Mouse (Mus musculus) Patski (cell line): ENCODE measurements at regions not wholly inside any gene's neighbourhood (a gene's known extent, or its start where the extent isn't known, plus 50 kb on each side); places are given as distances from the start of the nearest gene placed in this dataset.

Experiments used
- ATAC-seq: fragments of 100-300 bp; one replicate; pipeline ENCODE4 v1.8.0; 2021
- CTCF ChIA-PET: fragments of 350-600 bp; sonication (Branson Sonifier 250); formaldehyde crosslinking; loops from one replicate; lab custom pipeline; 2022; ENCODE audit warnings: inconsistent platforms; lab: Charles Lee
- POLR2A ChIA-PET: fragments of 350-600 bp; sonication (Branson Sonifier 250); formaldehyde crosslinking; loops from one replicate; lab custom pipeline; 2022; ENCODE audit warnings: antibody characterized with exemption, inconsistent platforms; lab: Charles Lee
- DNase-seq: peaks from one replicate; pipeline ENCODE4 v3.0.0-alpha.2; 2011; ENCODE audit warnings: low read depth, low spot score
- H3K27me3 ChIP-seq: fragments of 371-371 bp; one replicate; pipeline ENCODE4 v1.5.1; 2021
- CTCF ChIP-seq: fragments of 100-300 bp; IDR thresholded peaks from one replicate; pipeline ENCODE4 v1.5.1; 2021
- in situ Hi-C: fragments of 300-500 bp; cut with MboI; formaldehyde crosslinking; loops from 3 replicates; pipeline ENCODE4 v1.11.1; 2018; ENCODE audit warnings: low pct_unique_long_range_greater_than_20kb, mixed read lengths

GRCm38 (mm10) chr10:66825737-66826136 lies 270.2 kb upstream of the Jmjd1c start:
- TF ChIP-seq CTCF: no peak
- ChIA-PET CTCF (interaction anchor here (1.4 to 2.0 kb wide), 2 partner anchors 13 to 15 kb away, joined by 3 to 4 read pairs; no protein-coding TSS in a partner anchor), POLR2A (no interaction called here)
- in situ Hi-C loops: no loop called here
- H3K27me3 ChIP-seq: peaks cover 6% of the 10 kb centered on the region
- no peak for DNase-seq
- peak; percentile 62 for ATAC-seq

GRCm38 (mm10) chr10:66826327-66826726 lies 269.6 kb upstream of the Jmjd1c start:
- CTCF ChIA-PET: interaction anchor here (1.4 to 2.0 kb wide), 2 partner anchors 12 to 14 kb away, joined by 3 to 4 read pairs; no protein-coding TSS in a partner anchor
- TF ChIP-seq CTCF: no peak
- POLR2A ChIA-PET: no interaction called here
- peaks cover 8% of the 10 kb centered on the region for H3K27me3 ChIP-seq
- DNase-seq: no peak
- in situ Hi-C loops: no loop called here
- ATAC-seq: peak; percentile 26

GRCm38 (mm10) chr10:66834974-66835373 lies 261.0 kb upstream of the Jmjd1c start:
- peaks cover 4% of the 10 kb centered on the region for H3K27me3 ChIP-seq
- POLR2A ChIA-PET: no interaction called here
- no peak for ATAC-seq
- peak; percentile 33 for TF ChIP-seq CTCF
- DNase-seq: no peak
- CTCF ChIA-PET: no interaction called here
- in situ Hi-C loops: no loop called here

GRCm38 (mm10) chr10:66839058-66839457 lies 256.9 kb upstream of the Jmjd1c start:
- ChIA-PET POLR2A (no interaction called here), CTCF (interaction anchor here (1.4 kb wide), 1 partner anchor 13 kb away, joined by 3 read pairs; no protein-coding TSS in a partner anchor)
- DNase-seq: no peak
- no peaks in the 10 kb centered on the region for H3K27me3 ChIP-seq
- in situ Hi-C loops: no loop called here
- ATAC-seq: no peak
- TF ChIP-seq CTCF: no peak

- CTCF ChIA-PET: no interaction called here
- in situ Hi-C loops: no loop called here
- ATAC-seq (no peak), DNase-seq (no peak)
- no peak for TF ChIP-seq CTCF
- POLR2A ChIA-PET: no interaction called here
- H3K27me3 ChIP-seq: no peaks in the 10 kb centered on the region
Observed at GRCm38 (mm10) chr10:66843258-66843657, 252.7 kb upstream of the Jmjd1c start.

- ATAC-seq (no peak), DNase-seq (no peak)
- CTCF ChIA-PET: interaction anchor here (1.5 kb wide), 1 partner anchor 15 kb away, joined by 3 read pairs; no protein-coding TSS in a partner anchor
- in situ Hi-C loops: no loop called here
- POLR2A ChIA-PET: no interaction called here
- H3K27me3 ChIP-seq: no peaks in the 10 kb centered on the region
- TF ChIP-seq CTCF: no peak
Observed at GRCm38 (mm10) chr10:66848778-66849177, 247.1 kb upstream of the Jmjd1c start.

GRCm38 (mm10) chr10:66849681-66850080 lies 246.2 kb upstream of the Jmjd1c start:
- no peaks in the 10 kb centered on the region for H3K27me3 ChIP-seq
- ATAC-seq (peak; percentile 74), DNase-seq (no peak)
- ChIA-PET CTCF (interaction anchor here (1.5 kb wide), 1 partner anchor 14 kb away, joined by 3 read pairs; no protein-coding TSS in a partner anchor), POLR2A (no interaction called here)
- in situ Hi-C loops: loop anchor here (5.0 kb wide), 1 partner anchor 58 kb away; no protein-coding TSS in a partner anchor
- TF ChIP-seq CTCF: no peak

- DNase-seq: no peak
- no peaks in the 10 kb centered on the region for H3K27me3 ChIP-seq
- CTCF ChIA-PET: no interaction called here
- POLR2A ChIA-PET: no interaction called here
- in situ Hi-C loops: loop anchor here (5.0 kb wide), 1 partner anchor 56 kb away; no protein-coding TSS in a partner anchor
- no peak for ATAC-seq
- no peak for TF ChIP-seq CTCF
Observed at GRCm38 (mm10) chr10:66850972-66851478, 244.9 kb upstream of the Jmjd1c start.

GRCm38 (mm10) chr10:66851841-66852240 lies 244.1 kb upstream of the Jmjd1c start:
- ChIA-PET CTCF (interaction anchor here (0.8 to 2.7 kb wide), 7 partner anchors 11 to 463 kb away, joined by 3 to 16 read pairs (median 4); no protein-coding TSS in a partner anchor), POLR2A (no interaction called here)
- no peak for ATAC-seq

GRCm38 (mm10) chr10:66852708-66853107 lies 243.2 kb upstream of the Jmjd1c start:
- H3K27me3 ChIP-seq: no peaks in the 10 kb centered on the region
- ChIA-PET CTCF (interaction anchor here (0.8 to 2.7 kb wide), 13 partner anchors 10 to 462 kb away, joined by 3 to 16 read pairs (median 4); no protein-coding TSS in a partner anchor), POLR2A (no interaction called here)
- DNase-seq (no peak), ATAC-seq (no peak)
- no peak for TF ChIP-seq CTCF
- in situ Hi-C loops: loop anchor here (5.0 kb wide), 1 partner anchor 55 kb away; no protein-coding TSS in a partner anchor

More at GRCm38 (mm10) chr10:66851841-66852240, 244.1 kb upstream of the Jmjd1c start:
- no peaks in the 10 kb centered on the region for H3K27me3 ChIP-seq
- in situ Hi-C loops: loop anchor here (5.0 kb wide), 1 partner anchor 55 kb away; no protein-coding TSS in a partner anchor
- no peak for TF ChIP-seq CTCF
- no peak for DNase-seq

GRCm38 (mm10) chr10:66853258-66853657 lies 242.7 kb upstream of the Jmjd1c start:
- ATAC-seq: peak; percentile 64
- CTCF ChIA-PET: interaction anchor here (0.7 to 2.7 kb wide), 17 partner anchors 8 to 458 kb away, joined by 3 to 16 read pairs (median 4); no protein-coding TSS in a partner anchor
- H3K27me3 ChIP-seq: no peaks in the 10 kb centered on the region
- TF ChIP-seq CTCF: peak; percentile 93
- POLR2A ChIA-PET: no interaction called here
- no peak for DNase-seq
- in situ Hi-C loops: loop anchor here (5.0 kb wide), 1 partner anchor 54 kb away; no protein-coding TSS in a partner anchor
